Mouse (Mus musculus): ENCODE data around the gene Pdgfc. TPM values are rescaled to one million over a fixed set of nuclear protein-coding genes. Genes with fewer than 3 reads are reported as not detected.

Gene Pdgfc
- polyA plus RNA-seq, 1 experiment from 2014 or later: 7.5 TPM

DNA sequence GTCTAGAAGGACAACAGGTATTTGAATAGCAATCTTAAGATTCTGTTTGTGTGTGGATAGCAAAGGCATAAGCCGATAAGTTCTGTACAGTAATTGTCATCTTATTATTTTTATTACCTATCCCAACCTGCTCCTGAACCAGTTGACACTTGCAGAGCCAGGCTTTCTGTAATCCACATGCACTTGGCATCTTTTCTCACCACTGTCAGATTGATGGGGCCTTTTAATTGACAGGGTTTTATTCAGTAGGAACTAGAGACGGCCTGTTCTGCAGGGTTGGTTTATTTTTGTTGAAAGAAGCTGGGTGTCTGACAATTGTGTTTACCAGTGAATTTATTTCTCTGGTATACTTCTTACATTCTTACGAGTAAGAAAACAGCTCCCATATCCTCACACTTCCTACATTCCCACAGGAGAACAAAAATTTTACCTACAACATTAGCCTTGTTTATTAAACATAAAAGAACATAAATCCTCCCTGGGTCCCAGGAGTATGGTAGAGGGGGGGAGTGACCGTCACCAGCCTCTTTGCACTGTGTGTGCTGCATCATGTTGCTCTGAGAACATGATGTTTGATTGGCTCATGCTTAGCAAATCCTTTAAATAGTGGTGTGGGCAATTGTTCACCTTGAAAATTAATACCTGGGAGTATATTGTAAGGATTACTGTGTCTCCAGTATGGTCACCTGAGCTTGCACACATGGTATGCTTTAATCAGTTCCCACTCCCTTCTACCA is 134.0 kb downstream of the Pdgfc start:
- H3K9me3 ChIP-seq (replicated peaks): no peaks in the 10 kb centered on the region
- H3K9ac ChIP-seq: no peak overlapping the region
- no peak overlapping the region for H3K27ac ChIP-seq
- no peaks in the 10 kb centered on the region for H3K36me3 ChIP-seq (ENCODE audit: poor library complexity, severe bottlenecking)
- H3K27me3 ChIP-seq: no peaks in the 10 kb centered on the region
- no peak overlapping the region for H3K4me2 ChIP-seq
- 72% methylated on average over 4 of the region's 4 CpGs for WGBS
- H3K4me1 ChIP-seq: no peaks in the 10 kb centered on the region
- no peak overlapping the region for H3K4me3 ChIP-seq
- ATAC-seq: no peak

- no peaks in the 10 kb centered on the region for H3K36me3 ChIP-seq (ENCODE audit: poor library complexity, severe bottlenecking)
- H3K27me3 ChIP-seq: no peaks in the 10 kb centered on the region
- no peaks in the 10 kb centered on the region for H3K9me3 ChIP-seq (replicated peaks)
- no peaks in the 10 kb centered on the region for H3K4me1 ChIP-seq
- H3K27ac ChIP-seq: no peak overlapping the region
- ATAC-seq: no peak
- WGBS: 92% methylated on average over 3 of the region's 3 CpGs
- no peak overlapping the region for H3K4me3 ChIP-seq
- H3K9ac ChIP-seq: no peak overlapping the region
- no peak overlapping the region for H3K4me2 ChIP-seq
Observed at GRCm38 (mm10) chr3:81174832-81175231, 138.6 kb downstream of the Pdgfc start.

- WGBS: 94% methylated on average over 1 of the region's 1 CpGs
- no peak for ATAC-seq
Observed at GRCm38 (mm10) chr3:81181319-81182013, 145.2 kb downstream of the Pdgfc start.

GRCm38 (mm10) chr3:81196937-81197336 is 160.7 kb downstream of the Pdgfc start:
- Histone ChIP-seq H3K4me2 (no peak overlapping the region), H3K9me3 (replicated peaks) (no peaks in the 10 kb centered on the region), H3K4me1 (no peaks in the 10 kb centered on the region), H3K36me3 (ENCODE audit: poor library complexity, severe bottlenecking) (no peaks in the 10 kb centered on the region), H3K27ac (no peak overlapping the region), H3K9ac (no peak overlapping the region), H3K27me3 (no peaks in the 10 kb centered on the region), H3K4me3 (no peak overlapping the region)
- WGBS: 85% methylated on average over 2 of the region's 2 CpGs
- ATAC-seq: no peak

More at GRCm38 (mm10) chr3:81181319-81182013, 145.2 kb downstream of the Pdgfc start:
- H3K4me1 ChIP-seq: no peaks in the 10 kb centered on the region
- H3K27ac ChIP-seq: no peak overlapping the region
- no peaks in the 10 kb centered on the region for H3K36me3 ChIP-seq (ENCODE audit: poor library complexity, severe bottlenecking)
- no peaks in the 10 kb centered on the region for H3K27me3 ChIP-seq
- H3K4me2 ChIP-seq: no peak overlapping the region
- H3K4me3 ChIP-seq: no peak overlapping the region
- no peaks in the 10 kb centered on the region for H3K9me3 ChIP-seq (replicated peaks)
- H3K9ac ChIP-seq: no peak overlapping the region

DNA sequence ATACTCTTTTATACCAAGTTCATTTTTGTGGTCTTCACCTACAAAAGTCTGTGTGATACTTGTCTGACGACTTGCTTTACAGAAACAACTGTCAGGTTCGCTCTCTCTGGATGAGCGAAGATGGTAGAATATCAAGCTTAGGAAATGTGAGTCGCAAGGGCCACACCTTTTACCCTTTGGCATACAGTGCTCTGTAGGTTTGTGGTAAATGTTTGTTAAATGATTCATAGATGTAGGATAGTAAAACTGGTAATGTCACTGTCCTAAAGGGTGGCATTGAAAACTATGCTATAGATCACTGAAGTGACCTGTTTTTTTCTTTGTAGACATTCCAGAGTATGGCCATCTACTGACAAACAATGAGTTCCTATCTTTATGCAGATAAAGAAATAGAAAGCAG is 161.4 kb downstream of the Pdgfc start:
- ATAC-seq: no peak
- no peaks in the 10 kb centered on the region for H3K36me3 ChIP-seq (ENCODE audit: poor library complexity, severe bottlenecking)
- 91% methylated on average over 4 of the region's 4 CpGs for WGBS
- H3K27me3 ChIP-seq: no peaks in the 10 kb centered on the region
- H3K27ac ChIP-seq: no peak overlapping the region
- H3K4me3 ChIP-seq: no peak overlapping the region
- no peak overlapping the region for H3K4me2 ChIP-seq
- no peaks in the 10 kb centered on the region for H3K4me1 ChIP-seq
- H3K9me3 ChIP-seq (replicated peaks): no peaks in the 10 kb centered on the region
- no peak overlapping the region for H3K9ac ChIP-seq

DNA sequence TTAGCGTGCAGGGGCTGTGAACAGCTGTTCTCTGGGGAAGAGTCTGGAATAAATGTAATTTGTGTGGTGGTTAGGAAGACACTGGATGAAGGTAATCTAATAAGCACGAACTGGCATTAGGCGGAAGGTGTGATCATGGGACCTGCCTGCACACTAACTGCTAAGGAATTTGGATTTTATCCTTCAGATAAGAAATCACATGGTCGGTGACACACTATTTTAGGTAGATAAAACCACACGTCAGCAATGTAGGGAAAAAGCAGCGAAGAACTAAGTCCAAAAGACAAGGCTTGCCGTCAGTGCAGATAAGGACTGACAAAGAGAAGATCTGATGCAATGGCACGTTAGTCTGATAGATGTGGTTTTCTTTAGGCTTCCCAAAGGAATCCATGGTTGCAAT is 164.4 kb downstream of the Pdgfc start:
- no peak overlapping the region for H3K4me3 ChIP-seq
- no peaks in the 10 kb centered on the region for H3K36me3 ChIP-seq (ENCODE audit: poor library complexity, severe bottlenecking)
- no peak for ATAC-seq
- no peak overlapping the region for H3K4me2 ChIP-seq
- no peaks in the 10 kb centered on the region for H3K9me3 ChIP-seq (replicated peaks)
- WGBS: 95% methylated on average over 8 of the region's 8 CpGs
- H3K27ac ChIP-seq: no peak overlapping the region
- H3K4me1 ChIP-seq: no peaks in the 10 kb centered on the region
- no peak overlapping the region for H3K9ac ChIP-seq
- no peaks in the 10 kb centered on the region for H3K27me3 ChIP-seq

DNA sequence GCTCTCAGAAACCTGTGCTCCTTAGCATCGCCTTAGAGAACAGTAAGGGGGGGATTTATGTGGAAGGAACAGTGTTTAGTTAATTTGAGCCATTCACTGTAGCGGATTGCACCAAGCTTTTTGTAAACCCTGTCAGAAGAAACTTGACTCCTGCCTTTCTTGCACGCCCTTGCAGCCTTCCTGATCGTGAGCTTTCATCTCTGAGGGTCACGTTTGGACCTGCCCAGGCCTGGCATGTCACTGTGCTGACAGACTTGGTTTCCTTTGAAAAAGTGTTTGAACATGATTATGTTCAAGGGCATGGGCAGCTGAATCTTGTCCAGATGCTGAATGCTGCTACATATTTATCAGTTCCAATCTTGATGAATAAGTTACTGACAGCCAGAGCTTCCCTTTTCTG is 169.0 kb downstream of the Pdgfc start:
- Histone ChIP-seq H3K9me3 (replicated peaks) (no peaks in the 10 kb centered on the region), H3K9ac (no peak overlapping the region), H3K4me2 (no peak overlapping the region), H3K4me3 (no peak overlapping the region), H3K27ac (no peak overlapping the region), H3K4me1 (no peaks in the 10 kb centered on the region), H3K27me3 (no peaks in the 10 kb centered on the region), H3K36me3 (ENCODE audit: poor library complexity, severe bottlenecking) (no peaks in the 10 kb centered on the region)
- 50% methylated on average over 5 of the region's 5 CpGs for WGBS
- ATAC-seq: no peak

GRCm38 (mm10) chr3:81208246-81208645 is 172.0 kb downstream of the Pdgfc start:
- ATAC-seq: no peak
- no peaks in the 10 kb centered on the region for H3K27me3 ChIP-seq
- no peak overlapping the region for H3K27ac ChIP-seq
- H3K4me2 ChIP-seq: no peak overlapping the region
- H3K9me3 ChIP-seq (replicated peaks): no peaks in the 10 kb centered on the region
- H3K4me3 ChIP-seq: no peak overlapping the region
- no peaks in the 10 kb centered on the region for H3K4me1 ChIP-seq
- WGBS: 51% methylated on average over 2 of the region's 2 CpGs
- no peak overlapping the region for H3K9ac ChIP-seq
- no peaks in the 10 kb centered on the region for H3K36me3 ChIP-seq (ENCODE audit: poor library complexity, severe bottlenecking)

DNA sequence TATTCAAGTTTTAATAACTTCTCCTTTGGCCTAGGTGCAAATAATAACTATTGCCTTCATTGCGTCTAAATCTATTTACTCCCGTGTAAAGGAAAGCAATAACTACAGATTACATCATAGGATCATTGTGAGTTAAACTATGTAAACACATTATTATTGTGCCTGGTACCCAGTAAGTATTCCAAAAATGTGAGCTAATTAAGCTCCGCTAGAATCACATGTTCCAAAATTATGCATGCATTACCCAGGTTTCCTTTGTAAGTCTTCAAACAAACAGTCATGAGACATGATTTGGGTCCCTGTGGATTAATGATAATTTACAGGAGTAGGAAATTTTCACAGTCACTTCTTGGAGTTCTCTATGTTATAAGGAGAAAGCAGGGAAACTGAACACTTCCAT is 174.9 kb downstream of the Pdgfc start:
- 44% methylated on average over 3 of the region's 3 CpGs for WGBS
- Histone ChIP-seq H3K4me1 (no peaks in the 10 kb centered on the region), H3K36me3 (ENCODE audit: poor library complexity, severe bottlenecking) (no peaks in the 10 kb centered on the region), H3K4me2 (no peak overlapping the region), H3K27me3 (no peaks in the 10 kb centered on the region), H3K27ac (no peak overlapping the region), H3K9me3 (replicated peaks) (no peaks in the 10 kb centered on the region), H3K4me3 (no peak overlapping the region), H3K9ac (no peak overlapping the region)
- peak; percentile 55 for ATAC-seq

- H3K4me3 ChIP-seq: no peak overlapping the region
- no peak overlapping the region for H3K9ac ChIP-seq
- H3K4me2 ChIP-seq: no peak overlapping the region
- no peak overlapping the region for H3K27ac ChIP-seq
- peak; percentile 71 for ATAC-seq
- no peaks in the 10 kb centered on the region for H3K27me3 ChIP-seq
- H3K9me3 ChIP-seq (replicated peaks): no peaks in the 10 kb centered on the region
- H3K4me1 ChIP-seq: no peaks in the 10 kb centered on the region
- WGBS: 38% methylated on average over 3 of the region's 3 CpGs
- H3K36me3 ChIP-seq (ENCODE audit: poor library complexity, severe bottlenecking): no peaks in the 10 kb centered on the region
Observed at GRCm38 (mm10) chr3:81211666-81212065, 175.4 kb downstream of the Pdgfc start.

DNA sequence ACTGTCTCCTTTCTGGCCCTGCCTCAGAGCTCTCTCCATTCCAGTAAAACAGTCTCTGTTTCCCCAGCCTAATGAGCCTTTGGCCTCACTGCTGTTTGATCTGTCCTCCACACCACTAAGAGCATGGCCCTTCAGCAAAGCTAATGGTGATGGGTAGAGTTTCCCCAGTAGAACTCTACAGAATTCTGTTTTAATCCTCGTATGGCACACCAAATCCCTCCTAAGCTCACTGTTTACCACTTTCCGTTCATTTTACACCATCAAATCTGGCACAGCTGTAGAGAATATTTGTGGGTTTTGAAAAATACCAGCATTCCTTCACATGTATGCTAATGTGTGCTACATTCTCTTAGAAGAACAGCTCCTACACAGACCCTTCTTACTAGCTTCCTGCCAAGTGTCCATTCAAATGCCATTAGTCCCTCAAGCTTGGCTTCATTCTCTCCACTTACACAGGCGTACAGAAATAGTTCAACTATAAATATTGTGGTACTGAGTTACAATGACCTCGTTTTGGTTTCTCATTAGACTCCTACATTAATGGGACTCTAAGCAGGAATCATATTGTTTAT is 179.4 kb downstream of the Pdgfc start:
- Histone ChIP-seq H3K36me3 (ENCODE audit: poor library complexity, severe bottlenecking) (no peaks in the 10 kb centered on the region), H3K27ac (no peak overlapping the region), H3K9ac (no peak overlapping the region), H3K4me3 (no peak overlapping the region), H3K9me3 (replicated peaks) (no peaks in the 10 kb centered on the region), H3K4me1 (no peaks in the 10 kb centered on the region), H3K27me3 (no peaks in the 10 kb centered on the region), H3K4me2 (no peak overlapping the region)
- ATAC-seq: 0 out of 2 replicates have a peak, but pooled peaks have one; percentile 50
- WGBS: 51% methylated on average over 4 of the region's 4 CpGs

DNA sequence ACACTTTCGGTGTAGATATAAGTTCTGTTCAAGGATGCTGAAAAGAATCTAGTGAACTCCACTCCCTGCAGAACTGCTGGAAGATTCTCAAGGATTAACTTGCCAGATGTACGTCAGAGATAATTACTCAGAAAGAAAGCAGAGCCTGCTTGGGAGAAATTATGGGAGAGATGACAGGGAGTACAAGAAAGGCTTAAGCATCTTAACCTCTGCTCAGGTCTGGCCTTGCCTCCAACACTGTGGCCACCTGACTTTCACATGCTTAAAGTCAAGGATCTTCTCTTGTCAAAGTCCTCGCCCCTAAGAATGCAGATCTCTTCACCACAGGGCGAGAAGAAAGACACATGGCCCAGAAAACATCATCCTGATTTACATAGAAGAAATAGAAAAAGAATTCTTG is 185.5 kb downstream of the Pdgfc start:
- H3K9me3 ChIP-seq (replicated peaks): no peaks in the 10 kb centered on the region
- H3K27me3 ChIP-seq: no peaks in the 10 kb centered on the region
- H3K4me3 ChIP-seq: no peak overlapping the region
- no peak for ATAC-seq
- H3K9ac ChIP-seq: no peak overlapping the region
- no peak overlapping the region for H3K4me2 ChIP-seq
- WGBS: 74% methylated on average over 4 of the region's 4 CpGs
- H3K4me1 ChIP-seq: no peaks in the 10 kb centered on the region
- no peak overlapping the region for H3K27ac ChIP-seq
- H3K36me3 ChIP-seq (ENCODE audit: poor library complexity, severe bottlenecking): no peaks in the 10 kb centered on the region
